Mouse (Mus musculus): ENCODE measurements around the gene S100a10. TPM values are rescaled to one million over a fixed set of nuclear protein-coding genes. Genes with fewer than 3 reads are reported as not detected.
"Not testable (repeated sequence)": the region's sequence is repeated elsewhere in the genome, so short reads cannot be mapped to it uniquely, and the experiment has no call there.

The S100a10 gene
- total RNA-seq, 2 experiments from 2014 or later, result 42.6 to 43.7 TPM

- Histone ChIP-seq H3K27ac (no peak overlapping the region), H3K4me3 (no peak overlapping the region)
- intact Hi-C loops (cut with DNase I), result no loop called here
- no peak for DNase-seq (ENCODE audit: extremely low spot score in 1 of 2, low spot score in 2 of 2)
- no peak for TF ChIP-seq CTCF (IDR thresholded peaks at IDR 0.05)
These were observed 35.4 kb downstream of the S100a10 start for GRCm38 (mm10) chr3:93590256-93590655.

GRCm38 (mm10) chr3:93592100-93592499, 37.2 kb downstream of the S100a10 start:
- intact Hi-C loops (cut with DNase I), result no loop called here
- DNase-seq (ENCODE audit: extremely low spot score in 1 of 2, low spot score in 2 of 2), result no peak
- Histone ChIP-seq H3K27ac (no peak overlapping the region), H3K4me3 (no peak overlapping the region)
- no peak for TF ChIP-seq CTCF (IDR thresholded peaks at IDR 0.05)

- intact Hi-C loops (cut with DNase I), result no loop called here
- DNase-seq (ENCODE audit: extremely low spot score in 1 of 2, low spot score in 2 of 2), result no peak
- Histone ChIP-seq H3K4me3 (no peak overlapping the region), H3K27ac (no peak overlapping the region)
- TF ChIP-seq CTCF (IDR thresholded peaks at IDR 0.05), result no peak
These were observed 38.1 kb downstream of the S100a10 start for GRCm38 (mm10) chr3:93592976-93593375.

GRCm38 (mm10) chr3:93593512-93593911, 38.6 kb downstream of the S100a10 start:
- intact Hi-C loops (cut with DNase I), result no loop called here
- peak in 1 of 2 experiments; percentile 10 for DNase-seq (ENCODE audit: extremely low spot score in 1 of 2, low spot score in 2 of 2)
- TF ChIP-seq CTCF (IDR thresholded peaks at IDR 0.05), result peak; percentile 56
- Histone ChIP-seq H3K27ac (no peak overlapping the region), H3K4me3 (no peak overlapping the region)

GRCm38 (mm10) chr3:93596632-93597031, 41.8 kb downstream of the S100a10 start:
- no peak overlapping the region for H3K27ac ChIP-seq
- intact Hi-C loops (cut with DNase I), result no loop called here
- DNase-seq (ENCODE audit: extremely low spot score in 1 of 2, low spot score in 2 of 2), result no peak
- TF ChIP-seq CTCF (IDR thresholded peaks at IDR 0.05), result no peak
- no peak overlapping the region for H3K4me3 ChIP-seq

- intact Hi-C loops (cut with DNase I), result no loop called here
- Histone ChIP-seq H3K27ac (no peak overlapping the region), H3K4me3 (no peak overlapping the region)
- TF ChIP-seq CTCF (IDR thresholded peaks at IDR 0.05), result no peak
- peak; percentile 20 to 29 for DNase-seq (ENCODE audit: extremely low spot score in 1 of 2, low spot score in 2 of 2)
These were observed 42.5 kb downstream of the S100a10 start for GRCm38 (mm10) chr3:93597221-93597913.

- Histone ChIP-seq H3K4me3 (no peak overlapping the region), H3K27ac (no peak overlapping the region)
- no peak for TF ChIP-seq CTCF (IDR thresholded peaks at IDR 0.05)
- intact Hi-C loops (cut with DNase I), result no loop called here
- DNase-seq (ENCODE audit: extremely low spot score in 1 of 2, low spot score in 2 of 2), result no peak
These were observed 43.1 kb downstream of the S100a10 start for GRCm38 (mm10) chr3:93597970-93598369.

- no peak for DNase-seq (ENCODE audit: extremely low spot score in 1 of 2, low spot score in 2 of 2)
- H3K27ac ChIP-seq, result no peak overlapping the region
- TF ChIP-seq CTCF (IDR thresholded peaks at IDR 0.05), result no peak
- intact Hi-C loops (cut with DNase I), result loop anchor here (10.0 kb wide), 1 partner anchor 235 kb away; no protein-coding TSS in a partner anchor
- H3K4me3 ChIP-seq, result no peak overlapping the region
These were observed 45.3 kb downstream of the S100a10 start for GRCm38 (mm10) chr3:93600206-93600605.

GRCm38 (mm10) chr3:93601903-93602302, 47.0 kb downstream of the S100a10 start:
- no peak for TF ChIP-seq CTCF (IDR thresholded peaks at IDR 0.05)
- Histone ChIP-seq H3K4me3 (no peak overlapping the region), H3K27ac (no peak overlapping the region)
- intact Hi-C loops (cut with DNase I), result loop anchor here (10.0 kb wide), 1 partner anchor 237 kb away; no protein-coding TSS in a partner anchor
- no peak for DNase-seq (ENCODE audit: extremely low spot score in 1 of 2, low spot score in 2 of 2)

GRCm38 (mm10) chr3:93608970-93609369, 54.1 kb downstream of the S100a10 start:
- not testable (repeated sequence) for H3K27ac ChIP-seq; DNase-seq (ENCODE audit: extremely low spot score in 1 of 2, low spot score in 2 of 2); H3K4me3 ChIP-seq
- peak; percentile 69 for TF ChIP-seq CTCF (IDR thresholded peaks at IDR 0.05)
- intact Hi-C loops (cut with DNase I), result loop anchor here (10.0 kb wide), 1 partner anchor 244 kb away; no protein-coding TSS in a partner anchor

Other genes starting within 250 kb of the S100a10 start
- not detected for gene Hrnr, start 235.3 kb upstream of the S100a10 start, total RNA-seq (2021)
- not detected for gene Rptn, start 161.4 kb upstream of the S100a10 start, total RNA-seq (2021)
- 1 to 10 TPM; 2.5 to 2.6 TPM for gene Tchh, start 112.8 kb upstream of the S100a10 start, total RNA-seq (2021)
- not detected for gene Tchhl1, start 86.3 kb upstream of the S100a10 start, total RNA-seq (2021)
- 10 to 100 TPM in 1 of 2 experiments, 1 to 10 TPM in 1; 8.0 to 11.0 TPM for gene S100a11, start 34.6 kb upstream of the S100a10 start, total RNA-seq (2021)
- not detected for gene Tdpoz2, start 97.6 kb downstream of the S100a10 start, total RNA-seq (2021)
- not detected for gene Tdpoz1, start 121.2 kb downstream of the S100a10 start, total RNA-seq (2021)
- gene Gm37596, start 138.0 kb downstream of the S100a10 start, total RNA-seq (2021), result not detected
- gene Gm5773, start 217.9 kb downstream of the S100a10 start, total RNA-seq (2021), result not detected
- gene Tdpoz4, start 241.3 kb downstream of the S100a10 start, total RNA-seq (2021), result not detected

Data from left cerebral cortex, adult 2 months (tissue).